Mouse (Mus musculus) frontal cortex, adult 2 months (tissue): ENCODE measurements around the gene Gpx7. TPM values are rescaled to one million over a fixed set of nuclear protein-coding genes. Genes with fewer than 3 reads are reported as not detected.
A peak's percentile ranks its signal among the peaks of the same experiment; 100 is the strongest.
"Not testable (repeated sequence)": the region's sequence is repeated elsewhere in the genome, so short reads cannot be mapped to it uniquely, and the experiment has no call there.

Experiments
- DNase-seq, 2 experiments: peaks; one replicate each; pipeline ENCODE4 v3.0.0; 2022; ENCODE audit warnings: low spot score in 1 of 2; ENCODE audit errors: extremely low spot score in 1 of 2
- polyA plus RNA-seq: library from polyadenylated mRNA; depleted of rRNA; stranded (reverse); fragments of >200 nt; gene quantifications from 2 replicates; pipeline ENCODE4 v1.2.3, GENCODE M21; 2012

Gene Gpx7
- polyA plus RNA-seq, 1 experiment, result 8.7 TPM

DNA sequence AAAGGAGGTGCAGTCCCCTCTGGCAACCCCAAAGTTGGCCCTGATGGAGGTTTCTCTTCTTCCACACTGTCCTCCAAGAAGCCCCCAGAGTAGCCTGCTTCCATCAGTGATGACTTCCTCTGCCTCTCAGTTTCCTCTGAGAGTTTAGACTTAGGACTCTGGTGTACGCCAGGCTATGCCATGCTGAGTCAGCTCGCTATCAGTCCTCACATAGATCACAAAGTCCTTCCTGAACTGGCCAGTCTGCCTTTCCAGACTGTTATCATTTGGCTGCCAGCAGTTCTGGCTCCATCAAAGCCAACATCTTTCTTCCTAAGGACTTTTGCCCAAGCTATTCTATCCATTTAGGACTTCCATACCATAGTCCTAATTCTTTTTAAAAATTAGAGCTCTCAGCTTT lies 14.2 kb downstream of the Gpx7 start:
- DNase-seq, result no peak

- no peak for DNase-seq
Observed at GRCm38 (mm10) chr4:108391124-108391523, 15.6 kb downstream of the Gpx7 start.

- DNase-seq, result no peak
Observed at GRCm38 (mm10) chr4:108388741-108389140, 18.0 kb downstream of the Gpx7 start.

GRCm38 (mm10) chr4:108387681-108388253 lies 19.0 kb downstream of the Gpx7 start:
- peak in 1 of 2 experiments; percentile 26 for DNase-seq

- no peak for DNase-seq
Observed at GRCm38 (mm10) chr4:108387106-108387505, 19.7 kb downstream of the Gpx7 start.

GRCm38 (mm10) chr4:108386087-108386486 lies 20.7 kb downstream of the Gpx7 start:
- DNase-seq, result no peak

- no peak for DNase-seq
Observed at GRCm38 (mm10) chr4:108383183-108383714, 23.5 kb downstream of the Gpx7 start, which contains the start of gene Shisal2a. Gene Shisal2a (minus strand): TSS chr4:108383349.

GRCm38 (mm10) chr4:108380146-108380545 lies 26.6 kb downstream of the Gpx7 start:
- DNase-seq, result no peak

DNA sequence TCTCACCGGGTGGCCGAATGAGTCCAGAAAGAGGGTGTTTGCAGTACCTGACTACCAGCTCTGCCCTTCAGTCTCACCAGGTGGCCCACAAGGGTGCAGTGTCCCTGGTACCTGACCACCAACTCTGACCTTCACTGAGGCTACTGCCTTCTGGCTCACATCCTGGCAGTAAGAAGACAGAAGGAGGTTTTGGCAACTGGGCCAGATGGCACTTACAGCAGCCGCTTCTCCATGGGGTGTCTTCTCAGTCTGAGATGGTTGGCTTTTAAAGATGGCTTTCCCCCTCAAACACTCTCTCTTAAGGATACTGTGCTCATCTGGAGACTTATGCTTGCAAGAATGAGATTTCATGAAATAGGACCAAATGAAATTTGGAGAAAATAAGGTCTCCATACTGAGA lies 27.3 kb downstream of the Gpx7 start:
- DNase-seq, result no peak

GRCm38 (mm10) chr4:108372166-108372565 lies 34.6 kb downstream of the Gpx7 start:
- DNase-seq, result no peak

GRCm38 (mm10) chr4:108371421-108371820 lies 35.3 kb downstream of the Gpx7 start:
- DNase-seq, result no peak

GRCm38 (mm10) chr4:108370409-108370808 lies 36.4 kb downstream of the Gpx7 start:
- no peak for DNase-seq

DNA sequence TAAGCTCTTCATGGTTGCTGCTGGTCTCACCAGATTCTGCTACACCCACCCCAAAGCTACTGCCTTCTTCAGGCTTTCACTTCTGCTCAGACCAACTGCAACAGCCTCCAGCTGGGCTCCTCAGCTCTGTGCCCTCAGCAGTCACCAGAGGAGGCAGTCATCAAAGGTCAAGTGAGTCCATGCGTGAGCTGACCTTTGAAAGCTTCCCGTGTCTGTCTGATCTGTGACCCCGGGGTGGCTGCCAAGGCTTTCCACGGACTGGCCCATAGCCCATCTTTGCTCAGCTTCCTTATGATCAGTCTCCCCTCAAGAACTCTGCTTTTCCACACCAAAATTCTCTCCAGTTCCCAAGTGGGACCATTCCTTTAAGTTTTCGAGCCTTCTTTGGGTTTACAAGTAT lies 37.5 kb downstream of the Gpx7 start:
- no peak for DNase-seq

- DNase-seq, result no peak
Observed at GRCm38 (mm10) chr4:108364111-108364476, 42.7 kb downstream of the Gpx7 start.

DNA sequence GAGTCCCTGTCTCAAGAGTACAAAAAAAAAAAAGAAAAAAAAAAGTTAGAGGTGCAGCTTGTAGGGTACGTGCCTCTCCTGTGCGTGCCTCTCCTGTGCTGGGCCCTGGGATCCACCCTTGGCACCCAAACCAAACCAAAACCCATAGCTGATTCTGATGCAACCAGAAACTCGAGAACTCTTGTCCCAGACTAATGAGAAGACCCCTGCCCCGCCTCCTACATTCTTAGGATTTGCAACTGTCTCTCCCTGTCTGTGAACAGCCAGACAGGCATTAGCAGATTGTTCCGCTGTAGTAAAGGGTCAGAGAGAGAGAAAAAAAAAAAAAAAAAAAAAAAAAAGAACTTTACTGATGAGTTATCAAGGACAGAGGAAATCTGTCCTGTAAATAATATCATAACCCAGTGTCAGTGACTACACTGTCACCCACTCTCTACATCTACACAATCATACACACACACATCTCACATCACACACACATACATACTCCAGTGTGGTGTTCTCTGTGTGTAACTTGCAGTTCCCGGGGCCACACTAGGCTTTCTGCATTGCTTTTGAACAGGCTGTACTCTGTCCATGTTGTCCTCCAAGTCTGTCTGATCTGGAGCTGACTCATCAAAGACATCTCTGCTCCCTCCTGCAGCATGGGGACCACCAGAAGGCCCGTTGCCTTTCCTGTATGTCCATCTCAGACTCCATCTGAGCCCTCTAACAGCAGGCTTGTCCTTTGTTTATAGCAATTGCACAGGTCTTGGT lies 43.2 kb downstream of the Gpx7 start:
- DNase-seq, result no peak

- no peak for DNase-seq
Observed at GRCm38 (mm10) chr4:108362321-108363261, 44.2 kb downstream of the Gpx7 start.

DNA sequence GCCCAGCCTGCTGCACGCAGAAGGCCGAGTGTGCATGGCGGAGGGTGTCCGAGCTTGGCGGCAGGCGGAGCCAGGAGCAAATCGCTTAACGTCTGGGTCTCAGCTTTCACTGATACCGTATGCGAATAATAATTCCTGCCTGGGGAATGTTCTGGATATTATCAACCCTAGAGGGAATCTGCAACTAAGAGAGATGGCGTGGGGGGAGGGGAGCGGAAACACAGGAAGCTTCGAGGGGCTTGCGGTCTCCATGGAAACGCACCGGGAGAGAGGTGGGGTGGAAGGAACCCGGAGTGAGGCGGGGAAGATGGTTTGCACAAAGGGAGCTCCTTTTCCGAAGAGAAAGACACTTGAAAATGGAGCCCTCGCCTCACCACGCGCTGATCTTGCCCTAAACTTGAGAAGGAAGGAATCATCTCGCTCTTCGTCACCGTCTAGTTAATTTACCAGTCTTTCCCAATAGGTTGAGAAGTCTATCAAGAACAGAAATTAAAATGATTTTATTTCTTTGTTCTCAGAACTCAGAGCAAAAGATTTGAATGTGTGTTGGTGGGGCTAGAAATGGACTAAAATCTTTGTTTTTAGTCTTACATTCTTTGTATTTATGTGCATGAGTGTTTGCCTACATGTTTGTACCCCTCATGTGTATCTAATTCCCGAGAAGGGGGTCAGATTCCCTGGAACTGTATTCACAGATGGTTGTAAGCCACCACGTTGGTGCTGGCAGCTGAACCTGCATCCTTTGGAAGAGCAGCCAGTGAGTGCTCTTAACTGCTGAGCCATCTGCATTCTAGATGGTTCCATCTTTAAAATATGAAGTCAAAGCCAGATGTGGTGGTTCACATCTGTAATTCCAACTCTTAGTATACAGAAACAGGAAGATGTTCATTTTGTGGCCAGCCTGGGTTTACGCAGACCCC lies 46.4 kb downstream of the Gpx7 start:
- peak; percentile 15 to 46 for DNase-seq

DNA sequence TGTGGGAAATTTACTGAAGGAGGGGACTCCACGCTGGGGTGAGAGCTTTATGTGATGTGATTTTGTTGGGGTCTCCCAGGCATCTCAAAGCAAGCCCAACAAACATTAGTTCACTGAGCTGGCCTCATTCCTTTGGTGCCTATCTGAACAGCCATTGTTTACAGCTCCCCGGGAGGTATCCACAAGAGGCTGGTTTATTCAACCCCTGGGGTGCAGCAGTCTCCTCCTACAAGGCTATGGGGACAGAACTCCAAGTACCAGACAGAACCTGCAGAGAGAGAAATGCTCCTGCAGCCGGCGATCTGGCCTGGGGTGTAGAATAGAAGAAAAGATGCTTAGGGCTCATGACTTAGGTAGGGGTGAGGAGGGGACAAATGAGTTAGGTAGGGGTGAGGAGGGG lies 48.3 kb downstream of the Gpx7 start:
- no peak for DNase-seq

GRCm38 (mm10) chr4:108357458-108357857 lies 49.3 kb downstream of the Gpx7 start:
- DNase-seq, result no peak

GRCm38 (mm10) chr4:108353591-108353990 lies 53.2 kb downstream of the Gpx7 start:
- not testable (repeated sequence) for DNase-seq
